Mouse (Mus musculus) neural tube, embryonic 11.5 days (tissue): ENCODE measurements around the gene Traip. TPM values are rescaled to one million over a fixed set of nuclear protein-coding genes. Genes with fewer than 3 reads are reported as not detected.
A peak's percentile ranks its signal among the peaks of the same experiment; 100 is the strongest.

Source experiments
- ATAC-seq: fragments of 200-750 bp; cut with Nextera tagmentation; 2 replicates; pipeline ENCODE4 v1.8.0; 2017; ENCODE audit warnings: moderate number of reproducible peaks, mild to moderate bottlenecking, moderate TSS enrichment, moderate library complexity; ENCODE audit not compliant: insufficient read depth, low FRiP score, low TSS enrichment
- DNase-seq: peaks from one replicate; pipeline ENCODE4 v3.0.0-alpha.2; 2015; ENCODE audit warnings: low spot score
- H3K27ac ChIP-seq: fragments of 300-500 bp; sonication (generic); 2 replicates; pipeline ENCODE4 v1.5.1; 2014; ENCODE audit warnings: low read depth, mild to moderate bottlenecking, low read length
- H3K27me3 ChIP-seq: fragments of 300-500 bp; sonication (generic); 2 replicates; pipeline ENCODE4 v1.6.1; 2014; ENCODE audit warnings: mild to moderate bottlenecking, low read length, mixed read lengths; ENCODE audit not compliant: control insufficient read depth, insufficient read depth
- H3K36me3 ChIP-seq: fragments of 300-500 bp; sonication (generic); 2 replicates; pipeline ENCODE4 v1.6.1; 2014; ENCODE audit warnings: mild to moderate bottlenecking, low read length, moderate library complexity, mixed read lengths; ENCODE audit not compliant: control insufficient read depth, insufficient read depth
- H3K4me1 ChIP-seq: fragments of 300-500 bp; sonication (generic); 2 replicates; pipeline ENCODE4 v1.6.1; 2014; ENCODE audit warnings: low read length, mixed read lengths; ENCODE audit not compliant: control insufficient read depth, insufficient read depth
- H3K4me2 ChIP-seq: fragments of 300-500 bp; sonication (generic); 2 replicates; pipeline ENCODE4 v1.6.1; 2014; ENCODE audit warnings: low read depth, mild to moderate bottlenecking, moderate library complexity
- H3K4me3 ChIP-seq: fragments of 300-500 bp; sonication (generic); 2 replicates; pipeline ENCODE4 v1.5.1; 2014; ENCODE audit warnings: low read depth, low read length
- H3K9ac ChIP-seq: fragments of 300-500 bp; sonication (generic); 2 replicates; pipeline ENCODE4 v1.6.1; 2014; ENCODE audit warnings: mild to moderate bottlenecking, low read length
- H3K9me3 ChIP-seq: fragments of 300-500 bp; sonication (generic); 2 replicates; pipeline ENCODE4 v1.6.1; 2016; ENCODE audit warnings: low read length; ENCODE audit not compliant: control insufficient read depth
- WGBS: fragments of 180-500 bp; shearing (Covaris S2); extraction: QIAGEN DNeasy Blood & Tissue Kit; methylation state at CpG from one replicate; pipeline ENCODE4 v1.1.7; 2014; 5-methylcytosine and 5-hydroxymethylcytosine counted together
- polyA plus RNA-seq: library from polyadenylated mRNA; unstranded; fragments of >200 nt; fragmentation: Nextera tagmentation; extraction: Ambion mirVana; gene quantifications from 2 replicates; pipeline ENCODE4 v1.2.1, GENCODE M21; 2014

Gene Traip
- polyA plus RNA-seq, 1 experiment from 2014 or later: 25.7 TPM

GRCm38 (mm10) chr9:107947241-107948194 is 2.4 kb upstream of the Traip start:
- Histone ChIP-seq H3K9ac (no peak overlapping the region), H3K4me3 (no peak overlapping the region), H3K36me3 (no peaks in the 10 kb centered on the region), H3K27me3 (no peaks in the 10 kb centered on the region), H3K9me3 (no peaks in the 10 kb centered on the region), H3K4me1 (peaks cover 5% of the 10 kb centered on the region), H3K4me2 (no peak overlapping the region), H3K27ac (no peak overlapping the region)
- ATAC-seq (no peak), DNase-seq (no peak)
- 94% methylated on average over 31 of the region's 31 CpGs for WGBS

GRCm38 (mm10) chr9:107949184-107949921 is 583 bp upstream of the Traip start:
- no peak overlapping the region for H3K4me2 ChIP-seq
- 83% methylated on average over 13 of the region's 13 CpGs for WGBS
- H3K27ac ChIP-seq: no peak overlapping the region
- H3K9ac ChIP-seq: no peak overlapping the region
- H3K9me3 ChIP-seq: no peaks in the 10 kb centered on the region
- DNase-seq (no peak), ATAC-seq (no peak)
- peaks cover 5% of the 10 kb centered on the region for H3K4me1 ChIP-seq
- no peaks in the 10 kb centered on the region for H3K36me3 ChIP-seq
- no peaks in the 10 kb centered on the region for H3K27me3 ChIP-seq
- no peak overlapping the region for H3K4me3 ChIP-seq

DNA sequence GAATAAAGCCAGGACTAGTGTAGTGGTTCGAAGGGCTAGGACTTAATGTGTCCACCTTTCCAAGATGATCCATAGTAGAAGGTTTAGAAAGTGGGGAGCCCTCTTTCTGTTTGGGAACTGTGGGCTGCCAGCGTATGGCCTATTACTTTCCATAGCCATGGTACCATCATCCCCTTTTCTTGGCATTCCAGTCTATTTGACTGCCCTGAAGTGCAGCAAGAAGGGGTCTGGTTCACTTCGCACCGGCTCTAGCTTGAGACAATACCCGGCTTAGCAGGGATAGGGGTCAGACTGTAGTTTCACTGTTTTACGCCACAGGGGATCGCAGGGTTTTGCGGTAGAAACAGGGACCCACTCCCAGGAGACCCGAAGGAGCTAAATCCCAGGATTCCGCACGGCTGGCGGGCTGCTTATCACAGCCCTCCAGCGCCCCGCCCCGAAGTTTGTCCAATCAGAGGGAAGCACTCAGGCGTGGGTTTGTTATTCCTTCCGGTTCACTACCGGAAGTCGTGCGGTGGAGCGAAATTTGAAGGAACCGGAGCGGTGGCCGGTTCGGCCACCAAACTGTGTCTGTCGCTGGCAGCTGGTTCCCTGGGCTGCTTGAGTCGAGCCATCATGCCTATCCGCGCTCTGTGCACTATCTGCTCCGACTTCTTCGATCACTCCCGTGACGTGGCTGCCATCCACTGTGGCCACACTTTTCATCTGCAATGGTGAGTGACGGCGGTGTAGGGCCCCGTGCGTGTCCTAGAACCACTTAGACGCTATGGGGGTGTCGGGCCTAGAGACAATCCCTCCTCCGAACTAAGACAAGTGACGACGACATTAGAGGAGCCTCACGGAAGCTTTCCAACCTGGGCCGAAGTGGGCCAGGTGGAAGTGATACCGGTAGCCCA is 772 bp downstream of the Traip start:
- Histone ChIP-seq H3K36me3 (no peaks in the 10 kb centered on the region), H3K27me3 (no peaks in the 10 kb centered on the region), H3K4me1 (peaks cover 5% of the 10 kb centered on the region), H3K9ac (peak overlapping the region; percentile 72), H3K27ac (peak overlapping the region; percentile 63; the same call in 1 of the 2 replicates), H3K4me2 (peak overlapping the region; percentile 52), H3K4me3 (peak overlapping the region; percentile 62), H3K9me3 (no peaks in the 10 kb centered on the region)
- WGBS: 21% methylated on average over 45 of the region's 45 CpGs
- ATAC-seq (peak; percentile 92), DNase-seq (peak; percentile 92)

DNA sequence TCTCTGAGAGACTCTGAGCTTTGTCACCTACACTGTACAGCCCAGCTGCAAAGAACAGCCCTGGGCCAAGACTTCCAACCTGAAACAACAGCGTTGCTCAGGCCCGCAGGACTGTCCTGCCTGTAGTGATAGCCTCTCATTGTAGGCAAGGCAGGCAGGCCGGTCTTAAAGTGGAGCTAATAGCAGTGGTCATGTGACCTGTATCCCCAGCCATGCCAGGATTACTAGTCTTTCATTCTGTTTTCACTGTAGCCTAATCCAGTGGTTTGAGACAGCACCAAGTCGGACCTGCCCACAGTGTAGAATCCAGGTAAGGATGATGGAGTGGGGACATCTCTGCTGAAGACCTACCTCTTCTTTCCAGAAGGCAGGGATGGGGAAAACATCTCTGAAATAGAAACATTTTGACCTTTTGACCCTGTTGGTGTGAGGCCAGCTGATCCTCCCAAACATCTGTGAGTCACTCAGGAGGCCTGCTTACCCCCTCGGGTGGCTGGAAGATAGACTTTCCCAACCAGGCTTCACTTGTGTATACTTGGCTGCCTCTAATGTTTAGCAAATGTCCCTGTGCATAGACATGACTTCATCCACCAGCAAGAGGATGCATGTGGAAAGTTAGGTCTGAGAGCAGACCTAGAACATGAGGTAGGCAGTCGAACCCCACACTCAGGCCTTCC is 5.8 kb downstream of the Traip start:
- Histone ChIP-seq H3K27me3 (no peaks in the 10 kb centered on the region), H3K27ac (no peak overlapping the region), H3K9me3 (no peaks in the 10 kb centered on the region), H3K9ac (no peak overlapping the region), H3K4me1 (peaks cover 5% of the 10 kb centered on the region), H3K36me3 (peaks cover 4% of the 10 kb centered on the region), H3K4me3 (no peak overlapping the region), H3K4me2 (no peak overlapping the region)
- no peak for DNase-seq
- WGBS: 83% methylated on average over 6 of the region's 6 CpGs
- no peak for ATAC-seq

GRCm38 (mm10) chr9:107957141-107957540 is 7.2 kb downstream of the Traip start:
- ATAC-seq: no peak
- Histone ChIP-seq H3K27ac (no peak overlapping the region), H3K9ac (no peak overlapping the region)

DNA sequence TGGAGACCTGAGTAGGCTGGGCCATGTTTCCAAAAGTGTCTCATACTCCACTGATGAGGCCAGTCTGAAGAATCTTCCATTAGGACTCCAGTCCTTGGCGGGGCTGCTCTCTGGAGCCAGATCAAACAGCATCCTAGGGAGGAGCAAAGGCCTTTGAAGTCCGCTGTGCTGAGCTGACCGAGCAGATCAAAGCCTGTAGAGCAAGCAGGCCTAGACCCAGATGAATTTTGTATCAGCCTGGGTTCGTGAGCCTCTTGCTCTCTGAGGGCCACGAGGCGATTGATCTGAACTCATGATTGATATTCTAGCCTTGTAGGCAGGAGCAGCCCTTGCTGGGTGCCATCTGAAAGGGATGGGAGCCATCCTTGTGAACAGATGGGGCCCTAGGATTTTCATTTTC is 10.0 kb downstream of the Traip start:
- Histone ChIP-seq H3K9ac (no peak overlapping the region), H3K4me1 (no peaks in the 10 kb centered on the region), H3K9me3 (no peaks in the 10 kb centered on the region), H3K36me3 (peaks cover 4% of the 10 kb centered on the region), H3K4me2 (no peak overlapping the region), H3K4me3 (no peak overlapping the region), H3K27me3 (no peaks in the 10 kb centered on the region), H3K27ac (no peak overlapping the region)
- 42% methylated on average over 6 of the region's 6 CpGs for WGBS
- no peak for DNase-seq
- ATAC-seq: no peak

More at GRCm38 (mm10) chr9:107957141-107957540, 7.2 kb downstream of the Traip start:
- WGBS: 38% methylated on average over 6 of the region's 6 CpGs
- Histone ChIP-seq H3K4me3 (no peak overlapping the region), H3K36me3 (peaks cover 4% of the 10 kb centered on the region), H3K9me3 (no peaks in the 10 kb centered on the region), H3K27me3 (no peaks in the 10 kb centered on the region), H3K4me1 (no peaks in the 10 kb centered on the region), H3K4me2 (no peak overlapping the region)
- DNase-seq: no peak

- DNase-seq: no peak
- no peaks in the 10 kb centered on the region for H3K9me3 ChIP-seq
- no peak overlapping the region for H3K9ac ChIP-seq
- H3K36me3 ChIP-seq: peaks cover 4% of the 10 kb centered on the region
- no peak for ATAC-seq
- H3K4me2 ChIP-seq: no peak overlapping the region
- no peak overlapping the region for H3K4me3 ChIP-seq
- H3K27me3 ChIP-seq: no peaks in the 10 kb centered on the region
- 85% methylated on average over 4 of the region's 4 CpGs for WGBS
- H3K4me1 ChIP-seq: no peaks in the 10 kb centered on the region
- no peak overlapping the region for H3K27ac ChIP-seq
Measured at GRCm38 (mm10) chr9:107960928-107961327, 11.0 kb downstream of the Traip start.

GRCm38 (mm10) chr9:107961351-107961762 is 11.4 kb downstream of the Traip start:
- Histone ChIP-seq H3K4me2 (no peak overlapping the region), H3K9me3 (no peaks in the 10 kb centered on the region), H3K4me1 (no peaks in the 10 kb centered on the region), H3K9ac (no peak overlapping the region), H3K4me3 (no peak overlapping the region), H3K27ac (no peak overlapping the region), H3K36me3 (peaks cover 4% of the 10 kb centered on the region), H3K27me3 (no peaks in the 10 kb centered on the region)
- DNase-seq (no peak), ATAC-seq (no peak)
- WGBS: 80% methylated on average over 10 of the region's 10 CpGs
